Mouse (Mus musculus): ENCODE measurements around the gene Aph1a. TPM values are rescaled to one million over a fixed set of nuclear protein-coding genes. Genes with fewer than 3 reads are reported as not detected.
"Not testable (repeated sequence)": the region's sequence is repeated elsewhere in the genome, so short reads cannot be mapped to it uniquely, and the experiment has no call there.

Aph1a gene
- total and polyA plus RNA-seq, 3 experiments = 98.7 to 121 (median 99.9) TPM

DNA sequence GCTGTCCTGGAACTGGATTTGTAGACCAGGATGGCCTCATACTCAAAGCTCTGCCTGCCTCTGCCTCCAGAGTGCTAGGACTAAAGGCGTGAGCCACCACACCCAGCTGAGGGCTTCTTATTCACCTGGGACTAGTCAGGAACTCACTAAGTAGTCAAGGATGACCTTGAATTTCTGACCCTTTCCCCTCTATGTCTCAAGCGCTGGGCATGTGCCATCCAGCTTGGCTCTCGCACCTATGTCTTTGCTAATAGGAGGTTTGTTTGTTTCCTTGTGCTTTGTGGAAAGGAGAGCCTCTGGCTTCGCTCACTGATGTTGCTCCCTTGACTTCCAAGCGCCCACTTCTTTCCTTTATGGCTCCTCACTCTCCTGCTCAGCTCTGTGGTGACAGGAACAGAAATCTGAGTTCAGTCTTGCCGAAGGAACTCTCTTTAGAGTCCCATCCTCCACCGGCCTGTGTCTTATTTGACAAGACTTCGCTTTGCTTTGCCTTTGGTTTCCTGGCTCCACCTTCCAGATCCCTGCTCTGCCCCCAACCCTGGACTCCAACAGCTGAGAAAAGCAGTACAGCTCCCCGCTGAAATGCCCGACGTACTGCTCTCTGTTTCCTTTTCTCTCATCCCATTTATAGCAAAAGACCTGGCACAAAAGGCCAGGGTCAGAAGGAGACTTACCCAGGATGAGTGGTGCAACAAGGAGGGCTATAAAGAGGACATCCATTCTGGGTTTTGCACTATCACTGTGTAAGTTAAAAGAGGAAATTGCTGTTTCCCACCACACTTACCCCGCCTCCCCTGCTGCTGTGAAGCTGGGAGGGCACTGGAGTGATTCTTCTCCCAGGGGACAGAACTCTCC is 2.3 kb upstream of the Aph1a start, which contains the start of gene BC028528:
TSS of gene BC028528 (minus strand) at position 795 of the 855 bp plus-strand sequence.
- Histone ChIP-seq H3K4me1 (ENCODE audit: control insufficient read depth, insufficient read depth, low read length) (peaks cover 15% of the 10 kb centered on the region), H3K79me2 (replicated peaks; ENCODE audit: control insufficient read depth, insufficient read depth, low read length) (0 out of 2 replicates have a peak, but pooled peaks cover 2% of the 10 kb centered on the region), H3K4me3 (peak within 1 kb of the TSS; percentile 48), H3K27me3 (ENCODE audit: control insufficient read depth, insufficient read depth, low read length) (no peaks in the 10 kb centered on the region), H3K27ac (peak within 1 kb of the TSS; percentile 88), H3K9ac (ENCODE audit: low read depth, low read length) (peak within 1 kb of the TSS; percentile 55), H3K36me3 (ENCODE audit: control insufficient read depth, insufficient read depth, low read length) (no peaks in the 10 kb centered on the region)
- TF ChIP-seq POLR2A (IDR thresholded peaks at IDR 0.05; ENCODE audit: insufficient read depth, low read depth, low read length) = peak; percentile 80
- no peak for TF ChIP-seq CTCF (IDR thresholded peaks at IDR 0.05)
- 0 out of 2 replicates have a peak, but pooled peaks have one; percentile 13 for TF ChIP-seq EP300 (IDR thresholded peaks at IDR 0.05; ENCODE audit: insufficient read depth, low read depth, low read length)
- intact Hi-C loops (cut with DNase I) = loop anchor here (2.0 to 5.0 kb wide), 3 partner anchors 61 to 331 kb away; partner anchors contain the start of genes Hist2h2ac and Hist2h2be
- DNase-seq = peak; percentile 60 to 73
- WGBS = 23% methylated on average over 12 of the region's 12 CpGs

DNA sequence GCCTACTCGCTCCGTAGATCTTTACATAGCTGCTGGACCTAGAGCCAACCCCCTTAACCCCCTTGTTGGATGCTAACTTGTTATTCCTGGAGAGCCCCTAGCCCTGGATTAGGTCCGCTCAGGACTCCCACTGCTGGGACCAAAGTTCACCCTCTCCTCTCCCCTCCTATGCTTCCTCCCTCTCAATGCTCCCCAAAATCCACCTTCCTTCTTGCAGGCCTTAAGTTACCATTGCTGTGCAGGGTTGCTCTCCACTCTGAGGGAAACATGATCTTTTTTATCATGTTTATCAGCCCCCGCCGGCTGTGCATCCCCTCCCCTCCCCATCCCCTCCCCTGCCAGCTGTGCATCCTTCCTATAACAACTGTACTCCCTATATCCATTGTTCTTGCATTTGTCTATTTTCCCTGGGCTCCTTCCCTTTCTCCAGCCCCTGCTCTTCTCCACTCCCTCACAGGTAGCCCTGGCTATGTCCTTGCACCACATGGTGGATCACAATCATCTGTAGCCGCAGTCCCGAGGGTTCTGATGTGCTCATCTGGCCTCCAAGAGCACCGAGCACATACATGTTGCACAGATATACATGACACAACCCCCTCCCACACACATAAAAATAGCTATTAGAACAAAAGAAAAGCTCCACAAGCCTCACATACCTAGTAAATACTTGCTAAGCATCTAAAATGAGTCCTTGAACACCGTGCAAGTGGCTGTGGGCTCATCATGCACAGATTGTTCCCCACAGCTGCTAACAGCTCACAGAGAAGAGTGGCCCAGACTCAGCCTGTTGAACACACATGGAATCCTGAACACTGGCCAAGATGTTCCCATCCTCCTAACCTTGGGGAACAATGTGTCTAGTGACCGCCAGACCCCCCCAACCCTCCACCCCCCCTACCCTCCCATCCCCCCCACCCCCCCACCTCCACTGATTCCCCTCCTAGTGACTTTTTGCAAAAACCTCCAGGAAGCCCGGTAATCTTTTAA is 1.4 kb upstream of the Aph1a start:
- peaks cover 15% of the 10 kb centered on the region for H3K4me1 ChIP-seq (ENCODE audit: control insufficient read depth, insufficient read depth, low read length)
- intact Hi-C loops (cut with DNase I) = loop anchor here (2.0 to 5.0 kb wide), 3 partner anchors 60 to 330 kb away; partner anchors contain the start of genes Hist2h2ac and Hist2h2be
- H3K79me2 ChIP-seq (replicated peaks; ENCODE audit: control insufficient read depth, insufficient read depth, low read length) = 0 out of 2 replicates have a peak, but pooled peaks cover 2% of the 10 kb centered on the region
- WGBS = 26% methylated on average over 11 of the region's 11 CpGs
- H3K4me3 ChIP-seq = peak overlapping the region; percentile 48
- H3K9ac ChIP-seq (ENCODE audit: low read depth, low read length) = peak overlapping the region; percentile 9
- DNase-seq = no peak
- TF ChIP-seq CTCF (IDR thresholded peaks at IDR 0.05) (no peak), POLR2A (IDR thresholded peaks at IDR 0.05; ENCODE audit: insufficient read depth, low read depth, low read length) (no peak), EP300 (IDR thresholded peaks at IDR 0.05; ENCODE audit: insufficient read depth, low read depth, low read length) (no peak)
- H3K36me3 ChIP-seq (ENCODE audit: control insufficient read depth, insufficient read depth, low read length) = no peaks in the 10 kb centered on the region
- peak overlapping the region; percentile 88 for H3K27ac ChIP-seq
- no peaks in the 10 kb centered on the region for H3K27me3 ChIP-seq (ENCODE audit: control insufficient read depth, insufficient read depth, low read length)

DNA sequence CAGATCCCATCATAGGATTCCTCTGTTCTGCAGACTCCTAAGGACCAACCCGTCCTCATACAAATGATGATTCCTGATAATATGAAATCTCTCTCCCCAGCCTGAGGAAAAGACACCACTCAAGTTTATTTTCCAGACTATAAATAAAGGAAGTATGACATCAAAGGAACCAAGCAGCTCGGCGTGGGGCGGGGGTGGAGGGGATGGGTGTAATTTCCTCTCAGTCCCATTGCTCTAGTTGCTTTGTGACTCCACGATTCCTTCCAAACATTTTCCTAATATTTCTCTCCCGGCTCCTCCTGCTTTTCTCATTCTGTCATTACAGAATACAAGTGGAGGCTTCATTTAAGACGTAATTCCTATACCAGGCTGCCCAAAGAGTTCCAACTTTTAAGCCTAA is 643 bp upstream of the Aph1a start:
- H3K4me3 ChIP-seq = peak overlapping the region; percentile 68
- peaks cover 15% of the 10 kb centered on the region for H3K4me1 ChIP-seq (ENCODE audit: control insufficient read depth, insufficient read depth, low read length)
- no peaks in the 10 kb centered on the region for H3K27me3 ChIP-seq (ENCODE audit: control insufficient read depth, insufficient read depth, low read length)
- no peaks in the 10 kb centered on the region for H3K36me3 ChIP-seq (ENCODE audit: control insufficient read depth, insufficient read depth, low read length)
- intact Hi-C loops (cut with DNase I) = loop anchor here (2.0 to 5.0 kb wide), 3 partner anchors 59 to 329 kb away; partner anchors contain the start of genes Hist2h2ac and Hist2h2be
- 0 out of 2 replicates have a peak, but pooled peaks cover 2% of the 10 kb centered on the region for H3K79me2 ChIP-seq (replicated peaks; ENCODE audit: control insufficient read depth, insufficient read depth, low read length)
- no peak for DNase-seq
- H3K9ac ChIP-seq (ENCODE audit: low read depth, low read length) = no peak overlapping the region
- H3K27ac ChIP-seq = peak overlapping the region; percentile 88
- TF ChIP-seq CTCF (IDR thresholded peaks at IDR 0.05) = no peak
- no peak for TF ChIP-seq POLR2A (IDR thresholded peaks at IDR 0.05; ENCODE audit: insufficient read depth, low read depth, low read length)
- no peak for TF ChIP-seq EP300 (IDR thresholded peaks at IDR 0.05; ENCODE audit: insufficient read depth, low read depth, low read length)
- WGBS = 9% methylated on average over 7 of the region's 7 CpGs

DNA sequence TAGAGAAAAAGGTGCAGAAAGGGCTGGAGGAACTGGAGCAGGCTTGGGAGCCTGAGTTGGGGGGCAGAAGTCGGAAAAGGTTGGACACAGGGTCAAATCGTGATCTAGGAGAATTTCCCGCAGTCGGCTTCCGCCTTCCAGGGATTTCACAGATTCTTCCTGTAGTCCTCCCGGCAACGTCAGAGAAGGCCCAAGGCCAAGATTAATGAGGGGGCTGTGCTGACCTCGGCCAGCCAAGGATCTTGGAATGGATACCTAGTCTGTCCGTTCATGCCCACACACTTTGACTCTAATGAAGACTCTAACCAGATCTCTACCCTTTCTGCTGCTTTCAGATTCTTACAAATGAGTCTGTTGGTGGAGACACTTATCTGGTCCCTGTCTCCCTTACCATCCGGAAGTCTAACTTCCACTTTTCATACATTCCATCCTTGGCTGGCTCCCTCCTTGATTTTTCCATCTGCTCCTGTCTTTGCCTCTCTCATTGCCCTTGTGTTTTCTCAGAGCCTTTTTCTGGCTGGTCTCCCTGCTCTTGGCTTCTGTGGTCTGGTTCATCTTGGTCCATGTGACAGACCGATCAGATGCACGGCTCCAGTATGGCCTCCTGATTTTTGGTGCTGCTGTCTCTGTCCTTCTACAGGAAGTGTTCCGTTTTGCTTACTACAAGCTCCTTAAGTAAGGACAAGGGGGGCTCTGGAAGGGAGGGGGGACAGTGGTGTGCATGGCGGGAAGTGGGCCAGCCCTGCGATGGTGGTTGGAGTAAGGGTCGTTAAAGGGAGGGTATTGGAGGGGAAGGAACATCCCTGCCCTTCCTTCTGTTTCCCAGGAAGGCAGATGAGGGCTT is 770 bp downstream of the Aph1a start:
- Histone ChIP-seq H3K79me2 (replicated peaks; ENCODE audit: control insufficient read depth, insufficient read depth, low read length) (0 out of 2 replicates have a peak, but pooled peaks cover 2% of the 10 kb centered on the region), H3K9ac (ENCODE audit: low read depth, low read length) (peak overlapping the region; percentile 88), H3K4me1 (ENCODE audit: control insufficient read depth, insufficient read depth, low read length) (peaks cover 15% of the 10 kb centered on the region), H3K27ac (peak overlapping the region; percentile 88), H3K36me3 (ENCODE audit: control insufficient read depth, insufficient read depth, low read length) (no peaks in the 10 kb centered on the region), H3K4me3 (peak overlapping the region; percentile 68), H3K27me3 (ENCODE audit: control insufficient read depth, insufficient read depth, low read length) (no peaks in the 10 kb centered on the region)
- intact Hi-C loops (cut with DNase I) = loop anchor here (5.0 kb wide), 2 partner anchors 58 to 328 kb away; partner anchors contain the start of genes Hist2h2ac and Hist2h2be
- WGBS = 3% methylated on average over 16 of the region's 16 CpGs
- DNase-seq = peak; percentile 69 to 72
- TF ChIP-seq POLR2A (IDR thresholded peaks at IDR 0.05; ENCODE audit: insufficient read depth, low read depth, low read length) (peak; percentile 18; the same call in 1 of the 2 replicates), CTCF (IDR thresholded peaks at IDR 0.05) (no peak), EP300 (IDR thresholded peaks at IDR 0.05; ENCODE audit: insufficient read depth, low read depth, low read length) (0 out of 2 replicates have a peak, but pooled peaks have one; percentile 44)

DNA sequence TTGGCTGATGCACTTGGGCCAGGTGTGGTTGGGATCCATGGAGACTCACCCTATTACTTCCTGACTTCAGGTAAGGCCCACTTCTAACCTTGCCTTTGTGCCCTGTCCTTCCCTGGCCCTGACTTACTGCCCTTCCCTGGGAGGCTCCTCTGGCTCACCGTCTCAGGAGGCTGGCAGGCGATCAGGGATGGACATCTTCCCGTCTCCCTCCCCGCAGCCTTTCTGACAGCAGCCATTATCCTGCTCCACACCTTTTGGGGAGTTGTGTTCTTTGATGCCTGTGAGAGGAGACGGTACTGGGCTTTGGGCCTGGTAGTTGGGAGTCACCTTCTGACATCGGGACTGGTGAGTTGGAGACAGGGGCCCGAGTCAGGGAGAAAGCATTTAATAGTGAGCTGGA is 1.7 kb downstream of the Aph1a start:
- intact Hi-C loops (cut with DNase I); DNase-seq; H3K9ac ChIP-seq (ENCODE audit: low read depth, low read length); H3K4me3 ChIP-seq; H3K79me2 ChIP-seq (replicated peaks; ENCODE audit: control insufficient read depth, insufficient read depth, low read length); H3K27me3 ChIP-seq (ENCODE audit: control insufficient read depth, insufficient read depth, low read length); H3K36me3 ChIP-seq (ENCODE audit: control insufficient read depth, insufficient read depth, low read length); H3K27ac ChIP-seq: not testable (repeated sequence)
- 73% methylated on average over 7 of the region's 7 CpGs for WGBS
- peaks cover 11% of the 10 kb centered on the region for H3K4me1 ChIP-seq (ENCODE audit: control insufficient read depth, insufficient read depth, low read length)

All from heart, adult 2 months (tissue).